Mouse (Mus musculus) CD4-positive, CD25-positive, alpha-beta regulatory T cell (primary cell): Measurements from ENCODE around the gene Ccdc116. TPM values are rescaled to one million over a fixed set of nuclear protein-coding genes. Genes with fewer than 3 reads are reported as not detected.

Source experiments
- polyA plus RNA-seq: library from polyadenylated mRNA; unstranded; fragments of 100-300 nt; shearing (Covaris generic); gene quantifications from one replicate; pipeline ENCODE4 v1.2.1, GENCODE M21; 2017

Gene Ccdc116
- polyA plus RNA-seq, result 2.0 TPM

GRCm38 (mm10) chr16:17146772-17147235, at the start of gene Ccdc116:
Gene Ccdc116, minus strand, starts transcription at chr16:17147229.

DNA sequence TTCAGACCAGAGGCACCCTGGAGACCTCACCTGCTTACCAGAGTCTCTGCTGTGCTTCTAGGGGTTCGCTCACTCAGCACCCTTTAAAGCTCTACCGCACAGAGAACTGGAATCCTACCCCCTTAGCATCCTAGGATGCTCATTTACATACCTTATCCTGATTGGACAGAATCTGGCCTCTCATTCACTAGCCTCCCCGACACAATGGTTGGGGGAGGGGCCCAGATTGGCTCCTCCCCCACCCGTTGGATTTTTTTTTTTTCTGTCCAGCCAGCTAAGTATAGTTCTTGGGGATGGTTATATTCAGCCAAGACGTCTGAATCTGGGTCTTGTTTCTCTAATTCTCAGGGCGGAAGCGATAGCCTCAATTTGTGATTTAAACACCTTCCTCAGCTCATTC, 2.7 kb downstream of the Ccdc116 start, which contains the start of gene Ydjc:
TSS of gene Ydjc (plus strand) at position 283 of the 400 bp plus-strand sequence.

DNA sequence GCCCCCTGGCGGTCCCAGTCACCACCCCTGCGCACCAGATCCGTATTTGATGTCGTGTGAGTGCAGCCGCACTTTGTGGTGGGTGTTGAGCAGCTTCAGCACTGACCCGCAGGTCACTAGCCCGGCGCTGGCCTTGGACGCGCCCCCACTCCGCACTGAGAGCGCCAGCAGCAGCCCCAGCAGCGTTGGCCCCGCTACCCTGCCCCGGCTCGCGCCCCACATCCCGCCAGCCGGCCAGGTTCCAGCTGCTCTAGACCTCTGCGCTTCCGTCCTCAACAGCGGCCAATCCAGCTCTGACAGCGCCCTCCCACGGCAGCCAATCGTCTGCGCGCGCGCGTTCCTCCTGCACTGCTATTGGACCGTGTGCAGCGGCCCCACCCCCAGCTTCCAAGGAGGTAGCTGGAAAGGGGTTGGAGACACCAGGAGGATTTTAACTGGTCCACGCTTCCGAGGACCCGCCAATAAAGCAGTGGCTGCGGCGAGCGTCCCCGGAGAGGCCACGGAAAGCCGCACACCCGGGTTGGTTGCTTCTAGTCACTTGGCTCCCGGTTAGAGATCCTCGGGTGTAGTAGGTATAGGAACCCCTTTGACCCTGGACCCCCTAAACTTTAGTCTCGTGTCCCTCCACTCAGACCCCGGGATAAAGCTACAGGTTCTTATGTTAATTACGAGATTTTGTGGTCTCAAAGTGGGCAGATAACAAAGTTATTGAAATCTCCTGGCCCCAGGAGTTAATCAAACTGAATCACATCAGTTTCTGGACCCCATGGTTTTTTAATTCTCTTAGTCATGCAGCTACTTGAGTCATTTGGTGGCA, 14.7 kb downstream of the Ccdc116 start, which contains the start of gene Sdf2l1:
TSS of gene Sdf2l1 (minus strand) at position 295 of the 817 bp plus-strand sequence.

GRCm38 (mm10) chr16:17124871-17125520, 22.0 kb downstream of the Ccdc116 start, which contains the start of gene 2610318N02Rik:
Gene 2610318N02Rik, minus strand, starts transcription at chr16:17125167.

GRCm38 (mm10) chr16:17110771-17111743, 36.0 kb downstream of the Ccdc116 start, which contains the start of gene Ppil2:
Gene Ppil2, minus strand, starts transcription at chr16:17111257.

Other genes starting within 250 kb of the Ccdc116 start
- gene Mapk1, start 163.8 kb downstream of the Ccdc116 start, polyA plus RNA-seq, result 194 TPM
- 3.6 TPM for gene Ypel1, start 77.5 kb downstream of the Ccdc116 start, polyA plus RNA-seq
- gene Ppil2, start 36.0 kb downstream of the Ccdc116 start, polyA plus RNA-seq, result 247 TPM
- 3.0 TPM for gene 2610318N02Rik, start 22.1 kb downstream of the Ccdc116 start, polyA plus RNA-seq
- 34.7 TPM for gene Sdf2l1, start 14.8 kb downstream of the Ccdc116 start, polyA plus RNA-seq
- gene Ydjc, start 2.6 kb downstream of the Ccdc116 start, polyA plus RNA-seq, result 19.4 TPM
- 289 TPM for gene Ube2l3, start 55.4 kb upstream of the Ccdc116 start, polyA plus RNA-seq
- gene Rimbp3, start 61.4 kb upstream of the Ccdc116 start, polyA plus RNA-seq, result not detected
- 2.4 TPM for gene Hic2, start 86.3 kb upstream of the Ccdc116 start, polyA plus RNA-seq
- gene Tmem191c, start 128.8 kb upstream of the Ccdc116 start, polyA plus RNA-seq, result 145 TPM
- gene Serpind1, start 184.1 kb upstream of the Ccdc116 start, polyA plus RNA-seq, result 0.29 TPM